Mouse (Mus musculus) testis, adult 2 months (tissue): Measurements from ENCODE around the gene Mmp12.

ENCODE experiments used
- CTCF ChIP-seq: fragments of 200-500 bp; IDR thresholded peaks from 2 replicates; pipeline ENCODE4 v1.5.1; 2012; ENCODE audit warnings: low read depth, mild to moderate bottlenecking, inconsistent platforms, low read length, moderate library complexity; ENCODE audit not compliant: control insufficient read depth, insufficient read depth, insufficient replicate concordance
- POLR2A ChIP-seq: fragments of 200-500 bp; IDR thresholded peaks from 2 replicates; pipeline ENCODE4 v1.6.1; 2012; ENCODE audit warnings: low read depth, mild to moderate bottlenecking, inconsistent platforms, low read length, moderate library complexity; ENCODE audit not compliant: control insufficient read depth

GRCm38 (mm10) chr9:7335766-7336680, 8.2 kb upstream of the Mmp12 start:
- TF ChIP-seq CTCF (no peak), POLR2A (no peak)
